Comparison of ENCODE assay signal across 8 mouse cellular contexts in the genomic region with DNA sequence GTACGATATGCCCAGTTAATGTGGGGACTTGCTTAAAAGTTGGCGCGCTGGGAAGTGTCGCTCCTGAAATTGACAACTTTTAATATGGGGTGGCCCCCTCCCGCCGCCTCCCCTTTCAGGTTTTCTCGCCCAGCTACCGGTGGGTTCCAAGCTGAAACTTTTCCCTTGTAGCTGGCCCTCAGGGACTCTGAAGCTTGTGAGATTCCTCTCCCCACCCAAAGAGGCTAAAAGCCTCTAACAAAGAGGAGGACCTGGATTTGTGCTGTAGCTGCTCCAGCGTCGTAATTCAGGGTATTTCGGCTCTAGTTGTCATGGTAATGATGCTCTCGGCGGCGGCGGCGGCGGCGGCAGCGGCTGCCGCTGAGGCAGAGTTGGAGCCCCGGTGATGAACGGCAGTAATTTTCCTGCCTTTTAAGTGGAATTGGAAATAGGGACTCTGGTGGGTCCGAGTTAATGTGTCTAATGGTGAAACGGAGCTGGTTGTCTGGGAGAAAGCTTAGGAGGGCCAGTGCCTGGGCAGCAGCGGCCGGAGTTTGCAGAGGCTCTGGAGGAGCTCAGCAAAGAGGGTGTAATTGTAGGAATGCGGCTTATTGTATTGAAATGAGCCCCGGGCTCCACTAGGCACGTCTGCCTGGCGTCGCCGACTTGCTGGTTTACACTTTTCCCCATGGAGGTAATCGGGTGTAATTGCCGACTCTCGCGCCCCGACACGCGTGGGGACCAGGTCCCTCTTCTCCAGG. TPM values are rescaled to one million over a fixed set of nuclear protein-coding genes. Genes with fewer than 3 reads are reported as not detected.
DNase-seq lines count a peak whose midpoint lies in the region; ATAC-seq and TF ChIP-seq lines count a peak whose summit lies in the region.

No protein-coding gene starts in this region.

- peak; percentile 49 to 70 for DNase-seq in frontal cortex, postnatal 36 days (ENCODE audit: low spot score in 2 of 2)
- peak; percentile 76 for DNase-seq in MEL (ENCODE audit: low read depth, low spot score)
- peak; percentile 28 to 38 for DNase-seq in cerebellum, postnatal 36 days
- peak; percentile 20 to 48 for DNase-seq in left cerebral cortex, postnatal 10 days (ENCODE audit: extremely low spot score in 1 of 2, low spot score in 2 of 2)

- intact Hi-C loops in left cerebral cortex, postnatal 10 days (cut with DNase I), result loop anchor here (5.0 to 10.0 kb wide), 2 partner anchors 339 to 524 kb away; no protein-coding TSS in a partner anchor

- no peak overlapping the region for H3K27ac ChIP-seq in MEL (ENCODE audit: control insufficient read depth, low read depth, low read length)
- peak overlapping the region in 1 of 2 experiments; percentile 99; a peak in 1 of 4 replicates for H3K27ac ChIP-seq in heart, embryonic 14.5 days (replicated peaks in 1 of 2; ENCODE audit: control insufficient read depth in 1 of 2, insufficient read depth in 1 of 2, low read depth in 2 of 2, low read length in 2 of 2)
- peak overlapping the region; percentile 90; the same call in 1 of the 2 replicates for H3K27ac ChIP-seq in midbrain, embryonic 13.5 days
- no peak overlapping the region for H3K27ac ChIP-seq in stomach, embryonic 16.5 days (ENCODE audit: low read length)

- peaks cover 0 to 4% of the 10 kb centered on the region in 2 experiments; a peak in 1 of 4 replicates for H3K27me3 ChIP-seq in MEL (ENCODE audit: control insufficient read depth in 1 of 2, insufficient read depth in 2 of 2, low read length in 2 of 2)
- H3K27me3 ChIP-seq in heart, embryonic 14.5 days (ENCODE audit: control insufficient read depth, insufficient read depth, low read length), result peaks cover 38% of the 10 kb centered on the region
- peaks cover 38% of the 10 kb centered on the region for H3K27me3 ChIP-seq in midbrain, embryonic 13.5 days
- peaks cover 49% of the 10 kb centered on the region for H3K27me3 ChIP-seq in stomach, embryonic 16.5 days (ENCODE audit: control insufficient read depth, insufficient read depth, low read length)

- WGBS in heart, embryonic 14.5 days, result under 1% methylated on average over 39 of the region's 39 CpGs
- WGBS in midbrain, embryonic 13.5 days, result under 1% methylated on average over 39 of the region's 39 CpGs
- WGBS in stomach, embryonic 16.5 days, result under 1% methylated on average over 39 of the region's 39 CpGs

- H3K9me3 ChIP-seq in MEL (replicated peaks; ENCODE audit: insufficient read depth, low read length), result no peaks in the 10 kb centered on the region
- H3K9me3 ChIP-seq in heart, embryonic 14.5 days (ENCODE audit: control insufficient read depth, low read length), result no peaks in the 10 kb centered on the region
- H3K9me3 ChIP-seq in midbrain, embryonic 13.5 days, result no peaks in the 10 kb centered on the region
- no peaks in the 10 kb centered on the region for H3K9me3 ChIP-seq in stomach, embryonic 16.5 days (replicated peaks; ENCODE audit: control insufficient read depth, low read length)

- peaks cover 0 to 7% of the 10 kb centered on the region in 2 experiments; a peak in 1 of 4 replicates for H3K4me1 ChIP-seq in MEL (ENCODE audit: control insufficient read depth in 1 of 2, insufficient read depth in 2 of 2, low read length in 2 of 2)
- H3K4me1 ChIP-seq in heart, embryonic 14.5 days (ENCODE audit: control insufficient read depth in 2 of 2, insufficient read depth in 2 of 2, low read length in 2 of 2), result peaks cover 14 to 21% of the 10 kb centered on the region in 2 experiments
- H3K4me1 ChIP-seq in midbrain, embryonic 13.5 days (replicated peaks), result peaks cover 60% of the 10 kb centered on the region
- peaks cover 39% of the 10 kb centered on the region for H3K4me1 ChIP-seq in stomach, embryonic 16.5 days (ENCODE audit: control insufficient read depth, insufficient read depth, low read length)

- H3K79me2 ChIP-seq in MEL (ENCODE audit: control insufficient read depth, insufficient read depth, low read length, poor library complexity), result peaks cover 4% of the 10 kb centered on the region; the same call in 1 of the 2 replicates

- peak overlapping the region; percentile 64 for H3K9ac ChIP-seq in MEL (ENCODE audit: control insufficient read depth, low read depth, low read length, poor library complexity, severe bottlenecking)
- peak overlapping the region; percentile 69 for H3K9ac ChIP-seq in heart, embryonic 14.5 days (ENCODE audit: low read length)
- peak overlapping the region; percentile 83 for H3K9ac ChIP-seq in midbrain, embryonic 13.5 days (replicated peaks)
- H3K9ac ChIP-seq in stomach, embryonic 16.5 days (ENCODE audit: low read length), result peak overlapping the region; percentile 78

- no peak for TF ChIP-seq POLR2A in MEL (IDR thresholded peaks at IDR 0.05; ENCODE audit: control insufficient read depth in 1 of 2, insufficient read depth in 1 of 2, low read depth in 1 of 2, low read length in 2 of 2, poor library complexity in 1 of 2)

- TF ChIP-seq CTCF in MEL (IDR thresholded peaks at IDR 0.05 in 2 of 3, conservative IDR thresholded peaks at IDR 0.05 in 1 of 3; ENCODE audit: control insufficient read depth in 1 of 3, insufficient read depth in 1 of 3, low read depth in 2 of 3, low read length in 3 of 3, poor library complexity in 1 of 3, severe bottlenecking in 1 of 3), result no peak

- peaks cover 0 to 8% of the 10 kb centered on the region in 2 experiments; a peak in 1 of 4 replicates for H3K36me3 ChIP-seq in MEL (ENCODE audit: control insufficient read depth in 1 of 2, insufficient read depth in 2 of 2, low read length in 2 of 2)
- H3K36me3 ChIP-seq in heart, embryonic 14.5 days (ENCODE audit: control insufficient read depth, insufficient read depth, low read length), result no peaks in the 10 kb centered on the region
- H3K36me3 ChIP-seq in midbrain, embryonic 13.5 days, result no peaks in the 10 kb centered on the region
- no peaks in the 10 kb centered on the region for H3K36me3 ChIP-seq in stomach, embryonic 16.5 days (ENCODE audit: control insufficient read depth, insufficient read depth, low read length)

- no peak for TF ChIP-seq EP300 in MEL (IDR thresholded peaks at IDR 0.05; ENCODE audit: low read depth in 1 of 2, low read length in 2 of 2)

- peak overlapping the region; percentile 100 for H3K4me2 ChIP-seq in heart, embryonic 14.5 days (ENCODE audit: low read length)
- H3K4me2 ChIP-seq in midbrain, embryonic 13.5 days (replicated peaks), result peak overlapping the region; percentile 94
- peak overlapping the region; percentile 100 for H3K4me2 ChIP-seq in stomach, embryonic 16.5 days (ENCODE audit: low read depth, low read length)

- ATAC-seq in frontal cortex, adult (ENCODE audit: low TSS enrichment), result no peak
- no peak for ATAC-seq in heart, embryonic 14.5 days (ENCODE audit: insufficient number of reproducible peaks, insufficient read depth, low FRiP score, low read depth)
- no peak for ATAC-seq in midbrain, embryonic 13.5 days
- no peak for ATAC-seq in stomach, embryonic 16.5 days (ENCODE audit: insufficient read depth, low FRiP score)

- no peak for TF ChIP-seq RAD21 in MEL (IDR thresholded peaks at IDR 0.05; ENCODE audit: low read depth, low read length)

- H3K4me3 ChIP-seq in MEL (ENCODE audit: control insufficient read depth in 1 of 2, insufficient read depth in 1 of 2, low read depth in 2 of 2, low read length in 2 of 2), result peak overlapping the region; percentile 92 to 95
- H3K4me3 ChIP-seq in heart, embryonic 14.5 days (ENCODE audit: control insufficient read depth in 1 of 2, insufficient read depth in 1 of 2, low read depth in 1 of 2, low read length in 2 of 2), result peak overlapping the region; percentile 70 to 77
- peak overlapping the region; percentile 71 for H3K4me3 ChIP-seq in midbrain, embryonic 13.5 days (replicated peaks)
- peak overlapping the region; percentile 72 for H3K4me3 ChIP-seq in stomach, embryonic 16.5 days (replicated peaks; ENCODE audit: low read length)

TF ChIP-seq in MEL, 35 proteins besides CTCF, POLR2A, EP300 and RAD21:
- 0 out of 2 replicates have a peak, but pooled peaks have one; percentile 3 for TF ChIP-seq MAX (IDR thresholded peaks at IDR 0.05; ENCODE audit: low read length)
- TF ChIP-seq SIN3A (IDR thresholded peaks at IDR 0.05; ENCODE audit: low read length), result no peak; the same call in 1 of the 2 replicates
- TF ChIP-seq SMC3 (IDR thresholded peaks at IDR 0.05; ENCODE audit: low read depth, low read length), result no peak

RNA-seq across cellular contexts. Expression of a gene that starts 0.9 kb away (rescaled TPM):
- 0.03 TPM in 1 of 2 replicates, not detected in the other for total RNA-seq in MEL (2012; rRNA removed)
- under 1 TPM in 1 of 2 experiments, not detected in 1; 0.17 TPM for polyA plus RNA-seq in MEL (2012; ENCODE audit: insufficient read depth in 1 of 2, insufficient read length in 2 of 2, low read depth in 1 of 2, low replicate concordance in 2 of 2, missing spikeins in 1 of 2)
- 0.14 and 0.31 TPM in 2 replicates for polyA plus RNA-seq in heart, embryonic 14.5 days (2014; fragmentation: Nextera tagmentation; extraction: Ambion mirVana)
- total RNA-seq in left cerebral cortex, postnatal 10 days (2021), result 10 to 100 TPM; 23.8 to 28.3 TPM
- polyA plus RNA-seq in midbrain, embryonic 13.5 days (2015; fragmentation: Nextera tagmentation; extraction: Ambion mirVana), result 1.4 TPM in 2 replicates
- 0.13 and 0.40 TPM in 2 replicates for polyA plus RNA-seq in stomach, embryonic 16.5 days (2015; fragmentation: Nextera tagmentation; extraction: Ambion mirVana)
